Mouse (Mus musculus): ENCODE results near the gene Auts2. TPM values are rescaled to one million over a fixed set of nuclear protein-coding genes. Genes with fewer than 3 reads are reported as not detected.

The Auts2 gene
- polyA plus RNA-seq, 2 experiments = 38.3 to 50.8 TPM

DNA sequence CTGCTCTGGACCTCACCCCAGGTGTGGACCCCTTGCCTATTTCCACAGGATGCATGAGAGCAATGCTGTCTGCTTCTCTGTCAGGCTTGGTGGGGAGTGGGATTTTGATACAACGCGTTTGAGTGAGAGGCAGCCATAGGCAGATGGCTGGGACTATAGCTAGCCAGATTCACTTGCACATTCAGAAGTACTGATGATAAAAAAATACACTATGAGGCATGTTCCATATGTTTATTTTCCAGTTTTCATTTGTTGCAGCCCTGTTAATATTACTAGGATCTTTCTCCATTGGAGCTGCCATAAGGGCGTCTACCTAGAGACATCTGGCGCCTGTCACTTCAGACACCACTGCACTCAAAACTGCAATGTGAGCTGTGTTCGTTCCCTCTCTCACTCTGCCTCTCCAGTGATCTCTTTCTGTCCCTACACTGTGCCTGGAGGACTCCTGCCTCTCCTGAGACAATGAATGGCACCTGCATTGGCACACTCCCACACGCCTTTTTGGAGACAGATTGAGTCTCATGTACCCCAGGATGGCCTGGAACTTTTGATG is 840.2 kb downstream of the Auts2 start:
- Histone ChIP-seq H3K36me3 (ENCODE audit: control insufficient read depth, insufficient read depth, low read length) (no peaks in the 10 kb centered on the region), H3K27ac (replicated peaks; ENCODE audit: low read depth, low read length) (no peak overlapping the region), H3K4me1 (ENCODE audit: control insufficient read depth, insufficient read depth, low read length) (peaks cover 12% of the 10 kb centered on the region), H3K9me3 (ENCODE audit: control insufficient read depth, low read length) (no peaks in the 10 kb centered on the region), H3K27me3 (ENCODE audit: control insufficient read depth, insufficient read depth, low read length) (no peaks in the 10 kb centered on the region), H3K4me3 (replicated peaks; ENCODE audit: low read length) (no peak overlapping the region), H3K9ac (ENCODE audit: low read depth, low read length, severe bottlenecking) (no peak overlapping the region), H3K4me2 (replicated peaks; ENCODE audit: low read depth, low read length, severe bottlenecking) (no peak overlapping the region)
- WGBS = 89% methylated on average over 6 of the region's 6 CpGs
- DNase-seq (ENCODE audit: low spot score) (no peak), ATAC-seq (ENCODE audit: low FRiP score, low read depth) (no peak)
- no peak for TF ChIP-seq POLR2A (IDR thresholded peaks at IDR 0.05; ENCODE audit: borderline replicate concordance, extremely low read depth, insufficient read depth, insufficient read length)

DNA sequence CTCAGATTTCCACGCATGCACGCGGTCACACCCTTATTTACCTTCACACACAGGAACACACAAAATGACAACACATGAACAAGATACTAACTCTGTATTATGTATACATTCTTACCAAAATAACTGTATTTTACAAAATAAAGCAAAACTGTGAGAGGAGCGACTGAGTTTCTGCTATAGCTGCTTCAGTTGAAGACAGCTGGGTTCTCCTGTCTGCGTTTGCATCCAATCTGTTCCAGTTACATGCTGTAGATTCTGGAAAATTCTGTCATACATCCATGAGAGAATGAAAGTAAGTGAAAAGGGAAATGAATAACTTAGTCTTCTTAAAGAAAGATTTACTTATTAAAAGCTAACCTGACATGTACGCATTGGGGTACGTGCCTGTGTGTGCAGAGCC is 844.2 kb downstream of the Auts2 start:
- H3K4me2 ChIP-seq (replicated peaks; ENCODE audit: low read depth, low read length, severe bottlenecking) = no peak overlapping the region
- no peak for DNase-seq (ENCODE audit: low spot score)
- no peaks in the 10 kb centered on the region for H3K36me3 ChIP-seq (ENCODE audit: control insufficient read depth, insufficient read depth, low read length)
- H3K4me3 ChIP-seq (replicated peaks; ENCODE audit: low read length) = no peak overlapping the region
- TF ChIP-seq POLR2A (IDR thresholded peaks at IDR 0.05; ENCODE audit: borderline replicate concordance, extremely low read depth, insufficient read depth, insufficient read length) = no peak
- ATAC-seq (ENCODE audit: low FRiP score, low read depth) = no peak
- H3K27me3 ChIP-seq (ENCODE audit: control insufficient read depth, insufficient read depth, low read length) = no peaks in the 10 kb centered on the region
- H3K9ac ChIP-seq (ENCODE audit: low read depth, low read length, severe bottlenecking) = no peak overlapping the region
- 92% methylated on average over 7 of the region's 7 CpGs for WGBS
- H3K4me1 ChIP-seq (ENCODE audit: control insufficient read depth, insufficient read depth, low read length) = peaks cover 27% of the 10 kb centered on the region
- no peak overlapping the region for H3K27ac ChIP-seq (replicated peaks; ENCODE audit: low read depth, low read length)
- no peaks in the 10 kb centered on the region; the same call in 1 of the 2 replicates for H3K9me3 ChIP-seq (ENCODE audit: control insufficient read depth, low read length)

DNA sequence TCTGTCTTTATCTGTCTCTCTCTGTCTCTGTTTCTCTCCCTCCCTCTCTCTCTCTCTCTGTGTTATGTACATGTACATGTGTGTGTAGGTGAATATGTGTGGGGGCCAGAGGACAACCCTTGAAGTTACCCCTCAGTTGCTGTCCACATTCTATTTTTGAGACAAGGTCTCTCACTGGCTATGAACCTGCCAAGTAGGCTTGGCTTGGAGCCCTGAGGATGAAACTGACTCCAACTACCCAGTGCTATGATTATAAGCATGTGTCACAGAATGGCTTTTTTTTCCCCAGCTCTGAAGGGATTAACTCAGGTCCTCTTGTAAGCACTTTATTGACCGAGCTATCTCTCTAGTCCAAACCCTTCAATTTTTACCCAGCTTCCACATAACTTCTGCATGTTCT is 852.4 kb downstream of the Auts2 start:
- H3K27ac ChIP-seq (replicated peaks; ENCODE audit: low read depth, low read length) = no peak overlapping the region
- H3K4me3 ChIP-seq (replicated peaks; ENCODE audit: low read length) = no peak overlapping the region
- no peaks in the 10 kb centered on the region for H3K27me3 ChIP-seq (ENCODE audit: control insufficient read depth, insufficient read depth, low read length)
- TF ChIP-seq POLR2A (IDR thresholded peaks at IDR 0.05; ENCODE audit: borderline replicate concordance, extremely low read depth, insufficient read depth, insufficient read length) = no peak
- no peak overlapping the region for H3K9ac ChIP-seq (ENCODE audit: low read depth, low read length, severe bottlenecking)
- WGBS = 61% methylated on average over 1 of the region's 1 CpGs
- H3K9me3 ChIP-seq (ENCODE audit: control insufficient read depth, low read length) = no peaks in the 10 kb centered on the region; the same call in 1 of the 2 replicates
- H3K36me3 ChIP-seq (ENCODE audit: control insufficient read depth, insufficient read depth, low read length) = no peaks in the 10 kb centered on the region
- H3K4me2 ChIP-seq (replicated peaks; ENCODE audit: low read depth, low read length, severe bottlenecking) = no peak overlapping the region
- no peak for ATAC-seq (ENCODE audit: low FRiP score, low read depth)
- no peak for DNase-seq (ENCODE audit: low spot score)
- no peaks in the 10 kb centered on the region for H3K4me1 ChIP-seq (ENCODE audit: control insufficient read depth, insufficient read depth, low read length)

DNA sequence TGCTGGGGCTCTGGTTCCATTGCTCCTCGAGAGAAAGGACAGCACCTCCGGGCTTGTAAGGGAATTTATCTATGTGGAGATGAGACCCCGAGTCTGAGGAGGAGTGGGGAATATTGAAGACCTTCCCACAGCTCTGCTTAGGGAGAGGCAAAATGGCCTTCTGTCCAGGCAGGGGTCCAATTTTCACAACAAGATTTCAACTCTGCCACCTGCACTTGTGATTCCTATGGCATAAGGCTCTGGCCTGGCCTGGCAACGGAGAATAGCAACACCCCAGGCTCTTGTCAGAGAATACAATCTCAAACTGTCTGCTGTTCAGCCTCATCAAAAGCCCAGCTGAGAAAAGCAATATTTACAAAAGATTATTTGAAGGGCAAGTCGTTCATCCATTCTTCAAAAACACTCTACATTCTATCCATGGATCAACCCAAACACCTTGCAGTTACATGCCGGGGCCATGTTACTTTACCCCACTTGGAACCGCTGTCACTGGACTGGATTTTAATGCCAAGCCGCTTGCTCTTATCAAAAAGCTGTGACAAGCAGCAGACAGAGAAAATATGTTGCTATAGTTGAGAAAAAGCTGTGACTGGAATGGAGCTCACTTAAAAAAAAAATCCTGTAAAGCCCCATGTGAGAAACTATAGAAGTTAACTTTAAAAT is 856.1 kb downstream of the Auts2 start:
- H3K27me3 ChIP-seq (ENCODE audit: control insufficient read depth, insufficient read depth, low read length) = no peaks in the 10 kb centered on the region
- H3K9ac ChIP-seq (ENCODE audit: low read depth, low read length, severe bottlenecking) = no peak overlapping the region
- H3K4me1 ChIP-seq (ENCODE audit: control insufficient read depth, insufficient read depth, low read length) = no peaks in the 10 kb centered on the region
- WGBS = 84% methylated on average over 8 of the region's 8 CpGs
- H3K36me3 ChIP-seq (ENCODE audit: control insufficient read depth, insufficient read depth, low read length) = no peaks in the 10 kb centered on the region; the same call in 1 of the 2 replicates
- H3K9me3 ChIP-seq (ENCODE audit: control insufficient read depth, low read length) = no peaks in the 10 kb centered on the region
- H3K27ac ChIP-seq (replicated peaks; ENCODE audit: low read depth, low read length) = no peak overlapping the region
- DNase-seq (ENCODE audit: low spot score) = no peak
- no peak overlapping the region for H3K4me3 ChIP-seq (replicated peaks; ENCODE audit: low read length)
- TF ChIP-seq POLR2A (IDR thresholded peaks at IDR 0.05; ENCODE audit: borderline replicate concordance, extremely low read depth, insufficient read depth, insufficient read length) = no peak
- no peak overlapping the region for H3K4me2 ChIP-seq (replicated peaks; ENCODE audit: low read depth, low read length, severe bottlenecking)
- ATAC-seq (ENCODE audit: low FRiP score, low read depth) = no peak

DNA sequence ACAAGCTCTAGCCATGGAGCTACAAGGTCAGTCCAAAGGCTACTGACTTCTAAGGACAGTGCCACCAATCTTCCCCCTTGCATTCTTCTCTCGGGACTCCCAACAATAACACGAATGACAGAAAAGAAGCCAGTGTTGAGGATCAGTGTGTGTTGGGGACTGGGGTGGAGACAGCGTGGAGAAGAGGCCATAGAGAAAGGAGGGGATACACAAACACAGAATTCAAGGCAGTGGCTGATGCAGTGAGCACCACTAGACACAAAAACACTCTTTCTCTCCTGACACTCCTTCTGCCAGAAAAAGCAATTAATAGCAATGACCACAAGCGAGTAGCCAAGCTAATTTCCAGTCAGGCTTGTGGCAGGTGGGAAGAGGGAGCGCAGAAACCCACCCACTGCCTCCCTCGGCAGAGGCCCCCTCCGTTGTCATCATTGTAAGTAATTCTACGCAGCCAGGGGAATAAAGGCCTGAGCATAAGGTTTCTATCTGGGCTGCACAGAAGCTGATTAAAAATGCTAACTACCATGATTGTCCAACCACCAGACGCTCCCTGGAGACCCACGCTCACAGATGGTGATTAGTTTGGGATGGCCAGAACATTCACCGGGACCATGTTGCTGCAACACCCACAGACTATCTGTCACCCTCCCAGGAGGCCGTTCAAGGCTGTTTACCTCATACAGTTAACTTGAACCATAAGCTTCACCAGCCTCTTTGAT is 862.9 kb downstream of the Auts2 start:
- H3K4me1 ChIP-seq (ENCODE audit: control insufficient read depth, insufficient read depth, low read length) = peaks cover 8% of the 10 kb centered on the region; the same call in 1 of the 2 replicates
- no peaks in the 10 kb centered on the region for H3K27me3 ChIP-seq (ENCODE audit: control insufficient read depth, insufficient read depth, low read length)
- H3K4me2 ChIP-seq (replicated peaks; ENCODE audit: low read depth, low read length, severe bottlenecking) = no peak overlapping the region
- ATAC-seq (ENCODE audit: low FRiP score, low read depth) (no peak), DNase-seq (ENCODE audit: low spot score) (no peak)
- no peaks in the 10 kb centered on the region for H3K9me3 ChIP-seq (ENCODE audit: control insufficient read depth, low read length)
- 35% methylated on average over 12 of the region's 12 CpGs for WGBS
- no peak overlapping the region for H3K4me3 ChIP-seq (replicated peaks; ENCODE audit: low read length)
- no peak for TF ChIP-seq POLR2A (IDR thresholded peaks at IDR 0.05; ENCODE audit: borderline replicate concordance, extremely low read depth, insufficient read depth, insufficient read length)
- H3K9ac ChIP-seq (ENCODE audit: low read depth, low read length, severe bottlenecking) = no peak overlapping the region
- H3K27ac ChIP-seq (replicated peaks; ENCODE audit: low read depth, low read length) = no peak overlapping the region
- no peaks in the 10 kb centered on the region; the same call in 1 of the 2 replicates for H3K36me3 ChIP-seq (ENCODE audit: control insufficient read depth, insufficient read depth, low read length)

All from limb, embryonic 14.5 days (tissue).